Mouse (Mus musculus) heart, postnatal 0 days (tissue): ENCODE results near the gene Endog.

ENCODE experiments used
- CTCF ChIP-seq: IDR thresholded peaks from 2 replicates; pipeline ENCODE4 v1.5.1; 2016; ENCODE audit warnings: antibody characterized with exemption, control low read depth, low read depth
- EP300 ChIP-seq: IDR thresholded peaks from 2 replicates; pipeline ENCODE4 v1.6.1; 2016; ENCODE audit warnings: antibody characterized with exemption, low read depth

GRCm38 (mm10) chr2:30132801-30133612, 38.3 kb upstream of the Endog start:
- TF ChIP-seq EP300 (0 out of 2 replicates have a peak, but pooled peaks have one; percentile 21), CTCF (no peak)
